Mouse (Mus musculus) embryonic facial prominence, embryonic 11.5 days (tissue): ENCODE results near the gene Hoxc11. TPM values are rescaled to one million over a fixed set of nuclear protein-coding genes. Genes with fewer than 3 reads are reported as not detected.

ENCODE experiments used
- ATAC-seq: fragments of 200-750 bp; cut with Nextera tagmentation; replicated peaks from 2 replicates; pipeline ENCODE4 v1.8.0; 2017; ENCODE audit warnings: low read depth; ENCODE audit not compliant: insufficient number of reproducible peaks, low FRiP score, low TSS enrichment
- DNase-seq: peaks from one replicate; pipeline ENCODE4 v3.0.0-alpha.2; 2015; ENCODE audit warnings: low spot score
- H3K27ac ChIP-seq: fragments of 300-500 bp; sonication (generic); replicated peaks from 2 replicates; pipeline ENCODE4 v1.5.1; 2014; ENCODE audit warnings: mild to moderate bottlenecking, low read depth, low read length, control low read depth
- H3K27me3 ChIP-seq: fragments of 300-500 bp; sonication (generic); 2 replicates; pipeline ENCODE4 v1.6.1; 2014; ENCODE audit warnings: mild to moderate bottlenecking, low read length, moderate library complexity, mixed read lengths; ENCODE audit not compliant: control insufficient read depth, insufficient read depth
- H3K36me3 ChIP-seq: fragments of 300-500 bp; sonication (generic); replicated peaks from 2 replicates; pipeline ENCODE4 v1.6.1; 2014; ENCODE audit warnings: low read depth, mild to moderate bottlenecking, low read length, moderate library complexity, mixed read lengths; ENCODE audit not compliant: control insufficient read depth, insufficient read depth
- H3K4me1 ChIP-seq: fragments of 300-500 bp; sonication (generic); 2 replicates; pipeline ENCODE4 v1.6.1; 2014; ENCODE audit warnings: low read length, mixed read lengths; ENCODE audit not compliant: control insufficient read depth, insufficient read depth
- H3K4me2 ChIP-seq: fragments of 300-500 bp; sonication (generic); 2 replicates; pipeline ENCODE4 v1.6.1; 2014; ENCODE audit warnings: low read depth, mild to moderate bottlenecking, control low read depth, low read length, moderate library complexity
- H3K4me3 ChIP-seq: fragments of 300-500 bp; sonication (generic); 2 replicates; pipeline ENCODE4 v1.5.1; 2014; ENCODE audit warnings: low read depth, low read length, control low read depth
- H3K9ac ChIP-seq: fragments of 300-500 bp; sonication (generic); replicated peaks from 2 replicates; pipeline ENCODE4 v1.6.1; 2014; ENCODE audit warnings: mild to moderate bottlenecking, control low read depth, low read length
- H3K9me3 ChIP-seq: fragments of 300-500 bp; sonication (generic); replicated peaks from 2 replicates; pipeline ENCODE4 v1.6.1; 2016; ENCODE audit warnings: mild to moderate bottlenecking, low read length, inconsistent platforms, mixed read lengths; ENCODE audit not compliant: control insufficient read depth
- WGBS: fragments of 180-500 bp; shearing (Covaris S2); extraction: QIAGEN DNeasy Blood & Tissue Kit; methylation state at CpG from one replicate; pipeline ENCODE4 v1.1.7; 2014; 5-methylcytosine and 5-hydroxymethylcytosine counted together
- polyA plus RNA-seq: library from polyadenylated mRNA; unstranded; fragments of >200 nt; fragmentation: Nextera tagmentation; extraction: Ambion mirVana; gene quantifications from 2 replicates; pipeline ENCODE4 v1.2.1, GENCODE M21; 2014

The Hoxc11 gene
- not detected in 2 replicates for polyA plus RNA-seq

DNA sequence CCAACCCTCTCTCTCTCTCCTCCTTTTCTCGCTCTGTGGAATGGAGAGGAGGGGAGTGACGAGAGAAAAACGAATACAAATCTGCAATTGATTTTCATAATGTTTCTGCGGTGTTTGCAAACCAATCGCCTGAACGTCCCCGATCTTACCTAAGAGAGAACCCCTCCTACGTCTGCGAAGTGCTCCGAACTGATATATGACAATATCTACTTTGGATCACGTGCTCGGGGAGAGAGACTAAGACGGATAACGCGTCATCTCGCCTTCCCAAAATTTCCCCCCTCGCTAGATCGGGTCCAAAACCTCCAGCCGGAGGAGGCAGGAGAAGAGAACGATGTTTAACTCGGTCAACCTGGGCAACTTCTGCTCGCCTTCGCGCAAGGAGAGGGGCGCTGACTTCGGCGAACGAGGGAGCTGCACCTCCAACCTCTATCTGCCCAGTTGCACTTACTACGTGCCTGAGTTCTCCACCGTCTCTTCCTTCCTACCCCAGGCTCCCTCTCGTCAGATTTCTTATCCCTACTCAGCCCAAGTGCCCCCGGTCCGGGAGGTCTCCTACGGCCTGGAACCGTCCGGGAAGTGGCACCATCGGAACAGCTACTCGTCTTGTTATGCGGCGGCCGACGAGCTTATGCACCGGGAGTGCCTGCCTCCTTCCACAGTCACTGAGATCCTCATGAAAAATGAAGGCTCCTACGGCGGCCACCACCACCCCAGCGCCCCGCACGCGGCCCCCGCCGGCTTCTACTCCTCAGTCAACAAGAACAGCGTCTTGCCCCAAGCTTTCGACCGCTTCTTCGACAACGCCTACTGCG, at the start of gene Hoxc11:
Gene Hoxc11, plus strand, starts transcription at position 236 of the 815 bp plus-strand sequence.
- H3K4me2 ChIP-seq, result no peak within 1 kb of the TSS
- WGBS, result 1% methylated on average over 56 of the region's 57 CpGs
- no peaks in the 10 kb centered on the region for H3K9me3 ChIP-seq
- H3K9ac ChIP-seq, result no peak within 1 kb of the TSS
- no peak within 1 kb of the TSS for H3K27ac ChIP-seq
- H3K36me3 ChIP-seq, result no peaks in the 10 kb centered on the region
- H3K4me1 ChIP-seq, result no peaks in the 10 kb centered on the region
- no peak within 1 kb of the TSS for H3K4me3 ChIP-seq
- ATAC-seq (no peak), DNase-seq (no peak)
- H3K27me3 ChIP-seq, result peaks cover 92% of the 10 kb centered on the region

- H3K4me1 ChIP-seq, result no peaks in the 10 kb centered on the region
- 75% methylated on average over 1 of the region's 1 CpGs for WGBS
- no peak overlapping the region for H3K27ac ChIP-seq
- no peak overlapping the region for H3K4me2 ChIP-seq
- peaks cover 43% of the 10 kb centered on the region for H3K27me3 ChIP-seq
- no peaks in the 10 kb centered on the region for H3K36me3 ChIP-seq
- H3K4me3 ChIP-seq, result no peak overlapping the region
- no peak overlapping the region for H3K9ac ChIP-seq
- no peaks in the 10 kb centered on the region for H3K9me3 ChIP-seq
- no peak for ATAC-seq
- DNase-seq, result no peak
Observed at GRCm38 (mm10) chr15:102904946-102905345, 49.3 kb upstream of the Hoxc11 start.

GRCm38 (mm10) chr15:102909536-102909935, 44.7 kb upstream of the Hoxc11 start:
- no peak overlapping the region for H3K27ac ChIP-seq
- ATAC-seq, result no peak
- no peak overlapping the region for H3K4me2 ChIP-seq
- H3K4me1 ChIP-seq, result no peaks in the 10 kb centered on the region
- no peak overlapping the region for H3K4me3 ChIP-seq
- no peak overlapping the region for H3K9ac ChIP-seq
- WGBS, result 0% methylated on average over 4 of the region's 4 CpGs
- H3K27me3 ChIP-seq, result peaks cover 79% of the 10 kb centered on the region
- DNase-seq, result no peak
- no peaks in the 10 kb centered on the region for H3K9me3 ChIP-seq
- H3K36me3 ChIP-seq, result no peaks in the 10 kb centered on the region

DNA sequence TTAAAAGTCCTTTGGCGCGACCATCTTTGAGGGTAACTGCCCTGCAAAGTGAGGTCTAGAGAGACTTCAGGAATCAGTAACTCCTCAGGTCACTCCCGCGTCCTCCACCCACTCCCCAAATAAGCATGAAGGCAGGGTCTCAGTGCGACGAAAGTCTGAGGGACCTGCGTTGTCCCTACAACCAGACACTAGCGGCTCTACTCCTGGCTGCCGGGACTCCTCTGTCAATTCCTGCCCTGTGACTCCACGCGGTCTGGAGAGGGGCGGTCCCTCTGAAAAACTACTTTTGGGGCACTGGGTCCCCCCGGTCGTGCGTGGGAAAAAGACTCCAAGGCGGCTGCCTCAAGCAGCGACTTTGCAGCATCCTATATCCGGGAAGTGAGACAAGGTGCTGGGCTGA, 44.2 kb upstream of the Hoxc11 start:
- H3K4me1 ChIP-seq, result no peaks in the 10 kb centered on the region
- H3K27me3 ChIP-seq, result peaks cover 81% of the 10 kb centered on the region
- ATAC-seq (no peak), DNase-seq (no peak)
- H3K9me3 ChIP-seq, result no peaks in the 10 kb centered on the region
- H3K9ac ChIP-seq, result no peak overlapping the region
- H3K27ac ChIP-seq, result no peak overlapping the region
- no peak overlapping the region for H3K4me3 ChIP-seq
- H3K4me2 ChIP-seq, result no peak overlapping the region
- 1% methylated on average over 18 of the region's 18 CpGs for WGBS
- no peaks in the 10 kb centered on the region for H3K36me3 ChIP-seq

- WGBS, result 1% methylated on average over 22 of the region's 22 CpGs
- no peak overlapping the region for H3K27ac ChIP-seq
- no peak overlapping the region for H3K9ac ChIP-seq
- no peaks in the 10 kb centered on the region for H3K9me3 ChIP-seq
- H3K4me2 ChIP-seq, result no peak overlapping the region
- H3K4me1 ChIP-seq, result no peaks in the 10 kb centered on the region
- DNase-seq (no peak), ATAC-seq (no peak)
- H3K27me3 ChIP-seq, result peaks cover 78% of the 10 kb centered on the region
- H3K36me3 ChIP-seq, result no peaks in the 10 kb centered on the region
- no peak overlapping the region for H3K4me3 ChIP-seq
Observed at GRCm38 (mm10) chr15:102910496-102911095, 43.6 kb upstream of the Hoxc11 start.

GRCm38 (mm10) chr15:102913038-102913585, 41.1 kb upstream of the Hoxc11 start:
- no peaks in the 10 kb centered on the region for H3K36me3 ChIP-seq
- H3K4me3 ChIP-seq, result no peak overlapping the region
- no peak overlapping the region for H3K4me2 ChIP-seq
- H3K9me3 ChIP-seq, result no peaks in the 10 kb centered on the region
- no peak for ATAC-seq
- H3K27me3 ChIP-seq, result peaks cover 85% of the 10 kb centered on the region
- no peaks in the 10 kb centered on the region for H3K4me1 ChIP-seq
- H3K9ac ChIP-seq, result no peak overlapping the region
- WGBS, result under 1% methylated on average over 19 of the region's 19 CpGs
- no peak overlapping the region for H3K27ac ChIP-seq
- no peak for DNase-seq

DNA sequence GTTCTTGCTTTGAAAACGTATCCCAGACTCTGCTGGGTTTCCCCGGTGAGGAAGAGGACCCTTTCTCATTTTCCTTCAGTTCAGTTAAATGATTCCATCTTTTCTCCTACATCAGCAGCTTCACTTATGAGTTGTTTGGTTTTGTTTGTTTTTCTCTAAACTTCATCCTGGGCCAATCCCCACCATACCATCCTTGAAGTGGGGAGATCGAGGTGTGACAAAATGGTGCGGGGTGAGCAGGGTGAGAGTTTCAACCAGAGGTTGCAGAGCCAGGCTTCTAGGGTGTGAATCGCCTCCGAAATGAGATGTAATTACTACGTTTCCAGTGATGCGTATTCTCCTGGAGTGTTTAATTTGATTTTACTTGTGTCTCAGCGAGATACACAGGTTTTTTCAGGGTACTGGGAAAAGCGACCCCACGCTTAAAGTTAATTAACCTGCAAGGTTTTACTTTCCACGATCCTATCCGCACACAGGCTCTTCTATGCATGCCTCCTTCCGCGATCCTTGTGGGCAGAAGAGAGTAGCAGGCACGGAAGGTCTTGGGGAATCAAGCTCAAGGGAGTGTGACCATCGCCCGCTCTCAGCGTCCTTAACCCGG, 36.2 kb upstream of the Hoxc11 start:
- Histone ChIP-seq H3K4me1 (no peaks in the 10 kb centered on the region), H3K4me2 (no peak overlapping the region), H3K4me3 (no peak overlapping the region), H3K27ac (no peak overlapping the region), H3K9ac (no peak overlapping the region), H3K27me3 (peaks cover 89% of the 10 kb centered on the region), H3K36me3 (no peaks in the 10 kb centered on the region), H3K9me3 (no peaks in the 10 kb centered on the region)
- DNase-seq, result no peak
- ATAC-seq, result no peak
- 2% methylated on average over 20 of the region's 20 CpGs for WGBS
